Mouse (Mus musculus) cerebellum, adult 9-10 months (tissue): ENCODE measurements around the gene Elk3.

Source experiments
- DNase-seq: peaks from one replicate; pipeline ENCODE4 v3.0.0; 2022

Gene Elk3

DNA sequence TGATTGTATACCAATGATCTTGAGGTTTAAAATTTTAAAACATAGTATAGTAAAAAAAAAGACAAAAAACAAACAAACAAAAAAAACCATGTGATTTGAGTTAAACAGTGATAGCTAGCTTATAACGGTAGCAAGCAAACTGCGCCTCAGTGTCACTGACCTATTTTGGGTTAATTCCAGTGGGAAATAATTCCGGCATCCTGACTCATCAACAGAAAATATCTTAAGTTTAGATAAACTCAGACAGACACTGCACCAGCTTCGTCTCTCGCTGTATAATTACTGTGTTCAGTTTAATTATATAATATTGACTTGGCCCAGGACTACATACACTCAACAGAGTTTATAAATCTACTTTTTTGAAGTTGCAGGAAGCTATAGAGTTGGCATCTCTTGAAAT lies 79.0 kb downstream of the Elk3 start:
- DNase-seq, result no peak

DNA sequence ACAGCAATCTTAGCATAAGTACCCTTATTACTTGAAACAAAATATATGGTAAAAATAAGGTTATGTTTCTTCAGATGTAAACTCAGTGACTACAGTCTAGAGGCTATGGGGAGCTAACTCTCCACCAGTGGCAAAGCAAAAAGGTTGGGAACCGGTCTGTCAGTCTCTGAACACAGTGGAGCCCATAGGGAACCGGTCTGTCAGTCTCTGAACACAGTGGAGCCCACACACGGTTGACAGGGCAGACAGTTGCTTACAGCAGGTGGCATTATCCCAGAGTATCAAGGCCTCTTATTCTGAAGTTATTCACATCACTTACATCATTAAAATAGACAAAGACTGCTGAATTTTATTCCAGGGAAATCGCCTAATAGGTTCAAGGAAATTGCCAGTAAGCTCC lies 79.4 kb downstream of the Elk3 start:
- DNase-seq, result no peak

DNA sequence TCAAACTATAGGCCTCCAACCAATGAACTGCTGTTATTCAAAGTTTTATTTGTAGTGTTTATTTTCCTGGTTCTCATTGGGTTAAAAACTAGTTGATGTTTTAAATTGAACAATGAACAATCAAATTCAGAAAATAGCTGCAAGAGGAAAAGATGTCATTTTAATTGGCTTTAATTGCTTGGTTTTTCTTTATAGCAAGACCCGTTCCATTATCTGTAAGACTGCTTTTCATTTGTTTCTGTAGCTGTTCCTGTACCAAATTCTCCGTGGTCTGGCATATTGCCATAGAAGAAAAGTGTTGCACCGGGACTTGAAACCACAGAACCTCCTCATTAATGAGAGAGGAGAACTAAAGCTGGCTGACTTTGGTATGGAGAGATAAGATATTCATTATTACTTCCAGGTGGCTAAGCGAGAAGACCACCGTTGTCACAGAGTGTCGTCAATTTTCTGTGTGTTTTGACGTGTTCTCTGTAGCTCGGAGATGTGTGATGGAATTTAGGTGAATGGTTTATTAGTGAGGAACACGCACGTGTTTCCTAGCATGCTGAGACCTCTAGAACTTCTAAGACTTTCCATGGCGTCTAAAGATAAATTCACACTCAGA lies 82.4 kb downstream of the Elk3 start:
- no peak for DNase-seq

DNA sequence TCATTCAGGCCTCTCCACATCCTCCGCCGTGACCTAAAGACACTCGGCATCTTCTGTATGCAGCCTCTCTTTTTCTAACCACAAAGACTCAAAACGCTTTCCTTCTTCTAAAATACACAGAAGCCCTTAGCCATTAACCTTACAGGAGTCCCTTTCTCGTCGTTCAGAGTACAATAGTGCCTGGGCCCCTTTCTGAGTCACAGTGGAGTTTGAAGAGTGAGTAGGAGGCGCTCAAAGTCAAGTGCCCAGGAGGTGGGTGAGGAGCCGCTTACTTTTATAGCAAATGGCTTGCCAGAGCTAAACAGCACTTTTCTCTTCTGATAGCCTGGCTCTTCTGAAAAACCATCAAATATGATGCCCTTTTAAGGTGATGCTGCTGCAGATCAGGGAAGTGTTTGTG lies 83.0 kb downstream of the Elk3 start:
- no peak for DNase-seq

DNA sequence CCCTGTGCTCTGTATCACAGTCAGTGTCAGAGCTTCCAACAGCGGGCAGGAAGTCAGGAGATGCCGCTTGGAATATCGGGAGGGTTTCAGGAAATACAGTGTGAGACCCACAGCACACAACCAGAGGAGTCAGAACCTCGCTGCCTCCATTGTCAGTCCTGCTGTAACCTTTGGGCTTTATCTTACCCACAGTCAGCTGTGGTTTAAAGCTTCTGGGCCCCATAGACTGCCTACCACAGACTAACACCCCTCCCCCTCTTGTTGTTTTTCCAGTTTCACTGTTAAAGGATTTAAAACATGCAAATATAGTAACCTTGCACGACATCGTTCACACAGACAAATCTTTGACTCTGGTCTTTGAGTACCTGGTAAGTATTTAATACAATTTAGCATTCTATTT lies 85.2 kb downstream of the Elk3 start:
- no peak for DNase-seq

DNA sequence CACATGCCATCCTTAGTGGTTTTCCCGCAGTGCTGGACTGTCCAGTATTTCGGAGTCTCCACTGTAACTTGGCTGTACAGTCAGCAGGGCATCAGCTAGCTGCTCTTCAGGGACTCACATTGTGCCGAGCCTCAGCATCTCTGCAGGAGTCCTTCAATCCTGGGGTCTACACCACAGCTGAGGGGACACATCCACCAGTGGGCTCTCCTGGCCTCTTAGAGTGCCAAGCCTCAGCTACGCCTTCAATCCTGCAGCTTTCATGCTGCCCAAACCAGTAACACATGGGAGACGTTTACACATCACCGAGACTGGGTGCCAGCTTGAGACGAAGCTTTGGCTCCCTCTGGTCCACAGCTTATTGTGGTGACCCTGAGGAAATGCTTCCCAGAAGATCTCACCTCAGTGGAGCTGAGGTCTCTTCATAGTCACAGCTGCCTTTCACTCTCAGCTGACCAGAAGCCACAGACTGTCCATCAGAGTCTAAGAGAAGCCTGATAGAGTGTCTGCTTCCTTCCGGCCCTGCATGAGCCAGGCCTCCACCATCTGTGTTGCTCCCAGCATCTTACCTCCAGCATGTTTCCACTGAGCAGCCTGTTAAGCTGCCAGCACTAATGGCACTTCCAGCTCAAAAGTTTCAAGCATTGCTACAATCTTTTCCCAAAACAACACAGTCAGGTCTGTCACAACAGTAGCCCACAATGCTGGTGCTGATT lies 95.7 kb downstream of the Elk3 start:
- peak; percentile 58 for DNase-seq

DNA sequence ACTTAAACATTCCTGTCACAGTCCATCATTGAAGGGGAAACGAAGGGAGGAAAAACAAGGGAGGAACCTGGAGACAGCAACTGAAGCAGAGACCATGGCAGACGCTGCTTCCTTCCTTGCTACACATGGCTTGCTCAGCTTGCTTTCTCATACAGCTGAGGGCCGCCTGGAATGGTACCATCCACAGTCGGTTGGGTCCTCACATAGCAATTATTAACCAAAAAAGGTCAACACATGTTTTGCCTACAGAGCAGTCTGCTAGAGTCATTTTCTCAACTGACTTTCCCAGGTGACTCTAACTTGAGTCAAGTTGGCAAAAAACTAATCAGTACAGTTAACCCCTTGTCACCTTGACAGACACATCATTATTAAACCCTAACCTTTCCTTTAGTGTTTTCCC lies 96.7 kb downstream of the Elk3 start:
- DNase-seq, result no peak

DNA sequence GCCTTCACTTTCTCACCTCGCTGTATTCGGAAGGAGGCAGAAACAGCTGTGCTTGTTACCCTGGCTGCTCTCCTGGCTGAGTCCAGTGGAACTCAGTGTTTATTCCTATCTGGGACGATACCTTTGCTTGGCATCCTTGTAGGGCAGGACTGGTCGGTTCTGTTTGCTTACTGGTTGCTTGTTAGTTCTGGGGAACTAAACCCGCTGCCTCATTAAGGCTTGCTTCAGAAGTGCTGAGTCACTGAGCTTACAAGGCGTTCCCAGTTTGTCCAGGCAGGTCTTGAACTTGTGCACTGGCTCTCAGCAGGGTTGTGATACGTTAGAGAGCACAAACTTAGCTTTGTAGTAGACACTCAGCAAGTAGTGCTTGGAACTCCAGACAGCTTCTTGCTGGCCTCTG lies 97.6 kb downstream of the Elk3 start:
- DNase-seq, result no peak

DNA sequence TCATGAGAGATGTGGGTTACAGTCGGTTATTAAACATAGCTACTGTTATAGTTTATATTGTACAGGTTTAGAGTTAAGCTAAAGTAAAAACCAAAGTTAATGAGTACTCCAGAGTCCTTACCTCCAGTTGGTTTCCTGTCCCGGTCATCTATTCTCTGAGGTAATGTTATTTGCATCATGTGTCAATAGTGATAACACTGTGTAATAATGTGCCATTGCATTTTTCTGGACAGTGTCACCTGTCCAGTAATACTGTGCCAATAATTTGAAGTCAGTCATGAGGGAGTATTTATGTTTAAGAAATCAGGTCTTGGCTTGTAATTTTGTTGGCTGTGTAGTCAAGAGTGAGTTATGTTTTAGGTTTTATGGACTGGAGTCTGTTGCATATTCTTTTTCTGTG lies 98.2 kb downstream of the Elk3 start:
- DNase-seq, result no peak

DNA sequence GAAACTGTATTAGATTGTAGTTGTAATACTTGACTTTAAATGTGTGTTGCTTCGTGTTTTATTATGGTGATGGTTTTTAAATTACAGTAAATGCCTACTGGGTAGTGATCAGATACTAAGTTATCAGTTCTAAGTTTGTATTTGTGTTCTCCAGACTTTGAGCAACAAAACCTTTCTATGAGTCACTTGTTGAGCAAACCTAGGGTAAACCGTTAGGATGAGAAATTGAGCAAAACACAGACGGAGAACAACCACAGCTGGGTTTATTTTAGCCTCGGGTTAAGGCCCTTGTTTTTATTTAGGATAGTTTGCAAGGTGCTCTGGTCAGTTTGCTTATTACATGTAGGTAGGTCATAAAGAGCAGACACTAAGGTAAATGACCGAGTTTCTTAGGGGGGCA lies 103.8 kb downstream of the Elk3 start:
- DNase-seq, result no peak

DNA sequence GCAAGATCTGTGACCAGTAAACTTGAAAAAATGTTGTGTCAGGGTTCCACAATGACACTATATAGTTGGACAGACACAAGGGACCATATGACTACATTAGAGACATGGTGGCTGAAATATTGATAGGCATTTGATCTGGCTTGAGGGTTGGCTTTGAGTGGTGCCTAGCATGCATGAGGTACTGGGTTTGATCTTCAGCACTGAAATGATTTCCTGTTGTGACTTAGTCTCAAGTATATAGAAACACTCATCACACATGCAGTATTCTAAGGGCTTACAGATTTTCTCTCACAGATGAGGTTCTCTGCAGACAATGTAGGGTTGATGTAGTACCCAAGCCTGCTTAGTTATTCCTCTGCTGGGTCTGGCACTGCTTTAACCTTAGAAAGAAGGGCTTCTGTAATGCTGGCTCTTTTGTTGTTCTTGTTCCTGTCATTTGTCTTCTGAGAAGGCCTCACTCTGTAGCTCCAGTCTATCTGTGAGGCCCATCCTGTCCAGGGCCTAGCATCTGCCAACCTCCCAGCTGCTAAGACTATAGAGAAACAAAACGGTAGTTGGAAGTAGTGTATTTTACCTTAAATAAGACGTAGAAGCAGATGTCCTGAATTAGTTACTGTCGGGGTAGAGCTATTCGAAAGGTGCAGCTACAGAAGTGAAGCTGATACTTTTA lies 105.5 kb downstream of the Elk3 start:
- DNase-seq, result no peak

DNA sequence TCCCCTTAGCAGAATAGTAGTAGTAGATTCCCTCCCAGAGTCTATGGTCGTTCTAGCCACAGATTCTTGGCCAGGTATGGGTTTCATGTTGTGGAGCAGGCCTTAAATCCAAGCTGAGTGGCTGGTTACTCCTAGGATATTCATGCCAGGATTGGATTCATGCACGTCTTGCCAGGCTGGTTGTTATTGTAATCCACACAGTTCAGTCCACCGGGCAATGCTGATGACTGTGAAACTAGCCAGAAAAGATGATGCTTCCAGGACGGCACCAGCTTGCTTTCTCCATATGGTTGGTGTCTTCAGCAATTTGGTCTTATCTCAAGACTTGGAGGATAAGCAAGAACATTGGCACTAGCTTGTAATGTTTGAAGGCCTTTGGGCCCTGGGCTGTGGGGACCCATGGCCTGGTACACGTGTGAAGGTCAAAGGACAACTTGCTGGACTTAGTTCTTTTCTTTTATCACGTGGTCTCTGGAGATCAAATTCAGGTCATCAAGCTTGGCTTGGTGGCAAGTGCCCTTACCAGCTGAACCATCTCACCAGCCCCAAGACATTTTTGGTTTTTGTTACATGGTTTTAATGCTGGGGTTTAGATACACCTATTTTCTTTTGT lies 109.0 kb downstream of the Elk3 start:
- peak; percentile 64 for DNase-seq

DNA sequence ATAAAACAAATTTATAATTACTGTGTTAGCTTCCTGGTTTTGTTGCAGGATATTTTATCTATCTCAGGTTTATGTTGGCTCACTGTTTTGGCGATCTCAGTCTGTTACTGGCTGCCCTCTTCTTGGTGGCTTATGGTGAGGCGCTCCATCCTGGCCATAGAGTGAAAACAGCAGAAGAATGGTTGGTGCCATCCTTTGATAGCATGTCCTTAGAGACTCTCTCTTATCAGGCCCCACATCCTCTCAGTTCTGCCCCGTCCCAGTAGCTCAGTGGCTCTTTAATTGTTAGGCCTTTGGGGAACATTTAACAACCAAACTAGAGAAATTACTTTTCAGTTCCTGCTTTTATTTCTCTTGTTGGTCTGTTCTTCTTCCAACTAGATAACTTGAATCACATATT lies 112.0 kb downstream of the Elk3 start:
- DNase-seq, result no peak
